Mouse (Mus musculus): ENCODE results near the gene Hs2st1. TPM values are rescaled to one million over a fixed set of nuclear protein-coding genes. Genes with fewer than 3 reads are reported as not detected.

Hs2st1 gene
- polyA plus RNA-seq, 1 experiment from 2014 or later, result 13.7 TPM

GRCm38 (mm10) chr3:144561511-144562250, 8.3 kb downstream of the Hs2st1 start:
- Histone ChIP-seq H3K27ac (no peak overlapping the region), H3K9ac (no peak overlapping the region), H3K4me2 (no peak overlapping the region), H3K36me3 (no peaks in the 10 kb centered on the region), H3K9me3 (no peaks in the 10 kb centered on the region), H3K4me3 (no peak overlapping the region), H3K4me1 (replicated peaks) (peaks cover 18% of the 10 kb centered on the region), H3K27me3 (no peaks in the 10 kb centered on the region)
- no peak for ATAC-seq (ENCODE audit: low FRiP score)
- 70% methylated on average over 22 of the region's 22 CpGs for WGBS

DNA sequence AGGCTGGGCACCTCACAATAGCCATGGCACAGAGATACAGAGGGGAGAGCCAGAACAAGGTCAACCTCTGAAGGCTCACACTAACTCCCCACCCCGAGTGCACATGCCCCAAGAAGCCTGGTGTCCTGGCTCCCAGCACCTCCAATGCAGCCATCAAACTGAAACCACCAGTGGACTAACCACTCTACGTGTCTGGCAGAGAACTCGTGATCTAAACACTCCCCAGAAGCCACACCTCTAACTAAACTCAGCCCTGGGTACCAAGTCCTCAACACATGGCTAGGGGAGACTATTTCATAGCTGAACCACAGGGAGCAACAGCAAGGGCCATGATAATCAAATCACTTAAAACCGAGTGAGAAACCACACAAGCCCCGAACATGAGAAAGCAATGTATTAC, 11.7 kb downstream of the Hs2st1 start:
- no peak for ATAC-seq (ENCODE audit: low FRiP score)
- 52% methylated on average over 5 of the region's 5 CpGs for WGBS
- Histone ChIP-seq H3K27me3 (no peaks in the 10 kb centered on the region), H3K4me3 (no peak overlapping the region), H3K4me1 (replicated peaks) (peaks cover 34% of the 10 kb centered on the region), H3K9me3 (no peaks in the 10 kb centered on the region), H3K27ac (no peak overlapping the region), H3K9ac (no peak overlapping the region), H3K4me2 (no peak overlapping the region), H3K36me3 (no peaks in the 10 kb centered on the region)

- peak overlapping the region; percentile 24 for H3K4me3 ChIP-seq
- H3K9me3 ChIP-seq, result no peaks in the 10 kb centered on the region
- H3K4me1 ChIP-seq (replicated peaks), result peaks cover 38% of the 10 kb centered on the region
- no peaks in the 10 kb centered on the region for H3K27me3 ChIP-seq
- WGBS, result 4% methylated on average over 16 of the region's 16 CpGs
- peak overlapping the region; percentile 53 for H3K4me2 ChIP-seq
- no peak for ATAC-seq (ENCODE audit: low FRiP score)
- H3K36me3 ChIP-seq, result no peaks in the 10 kb centered on the region
- H3K9ac ChIP-seq, result peak overlapping the region; percentile 57
- 0 out of 2 replicates have a peak overlapping the region, but pooled peaks have one; percentile 0 for H3K27ac ChIP-seq
Measured at GRCm38 (mm10) chr3:144556625-144557324, 13.2 kb downstream of the Hs2st1 start.

GRCm38 (mm10) chr3:144555144-144555543, 14.8 kb downstream of the Hs2st1 start:
- 84% methylated on average over 7 of the region's 7 CpGs for WGBS

DNA sequence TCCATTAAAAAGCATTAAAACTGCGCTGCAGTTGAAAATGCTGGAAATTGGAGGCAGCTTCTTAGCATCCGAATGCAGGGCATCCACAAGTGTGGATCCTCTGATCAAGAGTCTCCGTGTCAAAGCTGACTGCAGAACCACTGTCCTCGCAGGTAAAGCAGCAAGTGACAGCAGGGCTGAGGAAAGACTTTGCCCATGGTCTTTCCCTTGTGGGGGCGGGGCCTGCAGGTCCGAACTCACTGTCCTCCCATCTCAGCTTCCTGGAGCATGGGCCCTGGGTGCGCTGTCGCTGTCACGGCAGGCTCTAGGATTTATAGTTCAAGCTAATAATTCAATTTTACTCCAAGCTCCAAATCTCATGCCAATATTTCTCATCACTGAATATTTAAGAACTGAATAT, 15.5 kb downstream of the Hs2st1 start:
- no peak for ATAC-seq (ENCODE audit: low FRiP score)
- no peak overlapping the region for H3K27ac ChIP-seq

More at GRCm38 (mm10) chr3:144555144-144555543, 14.8 kb downstream of the Hs2st1 start:
- no peaks in the 10 kb centered on the region for H3K27me3 ChIP-seq
- no peak overlapping the region for H3K27ac ChIP-seq
- H3K36me3 ChIP-seq, result no peaks in the 10 kb centered on the region
- H3K9ac ChIP-seq, result no peak overlapping the region
- peaks cover 46% of the 10 kb centered on the region for H3K4me1 ChIP-seq (replicated peaks)
- H3K4me3 ChIP-seq, result no peak overlapping the region
- H3K4me2 ChIP-seq, result no peak overlapping the region
- ATAC-seq (ENCODE audit: low FRiP score), result no peak
- H3K9me3 ChIP-seq, result no peaks in the 10 kb centered on the region

GRCm38 (mm10) chr3:144553942-144554341, 16.0 kb downstream of the Hs2st1 start:
- no peaks in the 10 kb centered on the region for H3K27me3 ChIP-seq
- no peaks in the 10 kb centered on the region for H3K9me3 ChIP-seq
- no peak for ATAC-seq (ENCODE audit: low FRiP score)
- H3K4me3 ChIP-seq, result no peak overlapping the region
- WGBS, result 39% methylated on average over 7 of the region's 7 CpGs
- H3K36me3 ChIP-seq, result no peaks in the 10 kb centered on the region
- no peak overlapping the region for H3K4me2 ChIP-seq
- H3K4me1 ChIP-seq (replicated peaks), result peaks cover 46% of the 10 kb centered on the region
- H3K9ac ChIP-seq, result 0 out of 2 replicates have a peak overlapping the region, but pooled peaks have one; percentile 2
- no peak overlapping the region for H3K27ac ChIP-seq

More for the DNA sequence above, 15.5 kb downstream of the Hs2st1 start:
- H3K36me3 ChIP-seq, result no peaks in the 10 kb centered on the region
- no peaks in the 10 kb centered on the region for H3K9me3 ChIP-seq
- H3K4me3 ChIP-seq, result no peak overlapping the region
- peaks cover 46% of the 10 kb centered on the region for H3K4me1 ChIP-seq (replicated peaks)
- 66% methylated on average over 9 of the region's 9 CpGs for WGBS
- H3K9ac ChIP-seq, result 0 out of 2 replicates have a peak overlapping the region, but pooled peaks have one; percentile 2
- no peaks in the 10 kb centered on the region for H3K27me3 ChIP-seq
- H3K4me2 ChIP-seq, result no peak overlapping the region

DNA sequence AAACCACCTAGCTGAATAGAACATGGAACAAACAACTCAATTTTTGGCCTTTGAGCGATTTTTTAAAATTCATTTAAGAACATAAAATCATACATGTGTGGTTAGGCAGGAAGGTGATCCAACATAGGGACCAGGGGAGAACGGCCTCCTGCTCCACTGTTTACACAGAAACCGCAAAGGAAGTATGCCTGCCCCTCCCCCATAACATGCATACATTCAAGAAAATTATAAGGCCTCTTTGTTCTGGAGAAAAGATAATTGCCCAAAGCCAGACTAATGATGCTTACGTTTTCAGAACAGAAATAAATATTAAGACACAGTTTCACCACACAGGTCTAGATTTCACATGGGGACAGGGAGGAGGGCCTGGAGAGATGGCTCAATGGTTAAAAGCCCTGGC, 18.6 kb downstream of the Hs2st1 start:
- no peak overlapping the region; the same call in 1 of the 2 replicates for H3K27ac ChIP-seq
- no peaks in the 10 kb centered on the region for H3K36me3 ChIP-seq

DNA sequence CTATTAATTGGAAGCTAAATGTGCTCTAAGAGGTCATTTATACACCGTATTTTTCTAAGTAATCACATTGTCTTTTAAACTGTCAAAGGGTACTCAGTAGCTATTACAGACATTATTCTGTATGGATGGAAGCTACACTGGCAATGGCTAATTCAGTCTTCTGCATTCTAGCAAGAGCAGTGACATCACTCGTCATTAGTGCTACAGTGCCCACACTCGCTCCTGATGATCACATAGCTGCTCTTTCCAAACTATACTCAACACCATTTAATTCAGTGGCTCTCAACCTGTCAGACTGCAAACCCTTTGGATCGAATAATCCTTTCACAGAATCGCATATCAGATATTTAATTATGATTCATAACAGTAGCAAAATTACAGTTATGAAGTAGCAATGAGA, 19.3 kb downstream of the Hs2st1 start:
- Histone ChIP-seq H3K4me3 (no peak overlapping the region), H3K4me1 (replicated peaks) (peaks cover 32% of the 10 kb centered on the region), H3K27ac (no peak overlapping the region), H3K9me3 (no peaks in the 10 kb centered on the region), H3K4me2 (no peak overlapping the region), H3K9ac (no peak overlapping the region), H3K36me3 (no peaks in the 10 kb centered on the region), H3K27me3 (no peaks in the 10 kb centered on the region)
- 86% methylated on average over 5 of the region's 5 CpGs for WGBS
- ATAC-seq (ENCODE audit: low FRiP score), result no peak

More for the DNA sequence above, 18.6 kb downstream of the Hs2st1 start:
- H3K4me1 ChIP-seq (replicated peaks), result peaks cover 29% of the 10 kb centered on the region
- no peak overlapping the region for H3K4me3 ChIP-seq
- WGBS, result 70% methylated on average over 4 of the region's 4 CpGs
- no peak overlapping the region for H3K4me2 ChIP-seq
- no peak overlapping the region for H3K9ac ChIP-seq
- ATAC-seq (ENCODE audit: low FRiP score), result no peak
- H3K9me3 ChIP-seq, result no peaks in the 10 kb centered on the region
- H3K27me3 ChIP-seq, result no peaks in the 10 kb centered on the region

DNA sequence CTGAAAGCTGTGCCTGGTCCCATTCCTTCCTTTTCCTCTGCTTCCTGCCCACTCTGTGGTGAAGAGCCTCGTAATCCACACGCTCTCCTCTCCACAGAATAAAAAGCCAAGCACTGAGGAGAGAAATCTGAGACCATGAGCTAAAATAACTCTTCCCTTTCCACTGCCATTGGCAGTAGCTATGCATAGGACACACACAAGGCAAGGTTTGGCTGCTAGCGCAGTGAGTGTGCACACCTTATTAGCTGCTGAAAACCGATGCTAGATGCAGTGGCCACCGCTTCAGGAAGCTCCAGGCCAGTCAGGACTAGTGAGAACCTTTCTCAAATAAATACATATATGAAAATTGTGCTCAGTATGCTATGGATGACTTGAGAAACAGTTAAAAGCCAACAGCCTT, 19.9 kb downstream of the Hs2st1 start:
- Histone ChIP-seq H3K4me1 (replicated peaks) (peaks cover 35% of the 10 kb centered on the region), H3K36me3 (no peaks in the 10 kb centered on the region), H3K4me2 (no peak overlapping the region)

DNA sequence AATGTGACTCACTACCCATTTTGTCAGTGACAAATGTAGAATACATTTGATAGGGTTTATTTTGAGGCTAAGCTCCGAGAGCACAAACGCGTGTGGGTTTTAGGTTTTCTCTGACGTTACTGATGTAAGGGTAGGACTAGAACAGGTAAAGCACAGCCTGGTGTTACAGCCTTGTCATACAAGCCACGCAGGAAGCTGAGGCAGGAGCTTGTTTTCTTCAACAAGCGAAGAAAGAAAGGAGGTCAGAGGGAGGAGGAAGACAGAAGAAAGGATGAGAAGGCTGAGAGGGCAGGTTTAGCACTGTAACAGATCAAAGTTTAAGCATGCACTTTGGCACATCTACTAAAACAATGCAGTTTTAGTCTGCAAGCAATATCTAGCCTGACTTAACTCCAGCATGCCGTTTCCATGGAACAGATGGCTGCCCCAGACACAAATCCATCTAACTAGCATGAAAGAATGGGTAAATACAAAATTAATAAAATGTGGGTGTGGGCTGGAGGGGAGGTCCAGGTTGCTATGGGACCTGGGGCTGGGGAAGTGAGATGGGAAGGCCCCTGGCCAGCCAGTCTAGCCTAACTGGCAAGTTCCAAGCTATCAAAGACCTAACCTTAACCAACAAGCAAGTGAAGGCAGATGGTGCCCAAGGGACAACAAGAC, 21.7 kb downstream of the Hs2st1 start:
- Histone ChIP-seq H3K36me3 (no peaks in the 10 kb centered on the region), H3K4me2 (no peak overlapping the region), H3K27ac (no peak overlapping the region), H3K9me3 (no peaks in the 10 kb centered on the region), H3K27me3 (no peaks in the 10 kb centered on the region), H3K9ac (no peak overlapping the region), H3K4me1 (replicated peaks) (peaks cover 26% of the 10 kb centered on the region), H3K4me3 (no peak overlapping the region)
- 89% methylated on average over 7 of the region's 7 CpGs for WGBS
- ATAC-seq (ENCODE audit: low FRiP score), result no peak

More for the DNA sequence above, 19.9 kb downstream of the Hs2st1 start:
- H3K9me3 ChIP-seq, result no peaks in the 10 kb centered on the region
- no peaks in the 10 kb centered on the region for H3K27me3 ChIP-seq
- WGBS, result 91% methylated on average over 5 of the region's 5 CpGs
- H3K27ac ChIP-seq, result no peak overlapping the region
- ATAC-seq (ENCODE audit: low FRiP score), result no peak
- H3K4me3 ChIP-seq, result no peak overlapping the region
- H3K9ac ChIP-seq, result no peak overlapping the region

GRCm38 (mm10) chr3:144546490-144546889, 23.5 kb downstream of the Hs2st1 start:
- H3K4me1 ChIP-seq (replicated peaks), result peaks cover 19% of the 10 kb centered on the region
- H3K9me3 ChIP-seq, result no peaks in the 10 kb centered on the region
- 70% methylated on average over 4 of the region's 4 CpGs for WGBS
- H3K4me2 ChIP-seq, result no peak overlapping the region
- H3K4me3 ChIP-seq, result no peak overlapping the region
- no peaks in the 10 kb centered on the region for H3K27me3 ChIP-seq
- no peak for ATAC-seq (ENCODE audit: low FRiP score)
- H3K27ac ChIP-seq, result peak overlapping the region; percentile 23; the same call in 1 of the 2 replicates
- H3K36me3 ChIP-seq, result no peaks in the 10 kb centered on the region
- no peak overlapping the region for H3K9ac ChIP-seq

DNA sequence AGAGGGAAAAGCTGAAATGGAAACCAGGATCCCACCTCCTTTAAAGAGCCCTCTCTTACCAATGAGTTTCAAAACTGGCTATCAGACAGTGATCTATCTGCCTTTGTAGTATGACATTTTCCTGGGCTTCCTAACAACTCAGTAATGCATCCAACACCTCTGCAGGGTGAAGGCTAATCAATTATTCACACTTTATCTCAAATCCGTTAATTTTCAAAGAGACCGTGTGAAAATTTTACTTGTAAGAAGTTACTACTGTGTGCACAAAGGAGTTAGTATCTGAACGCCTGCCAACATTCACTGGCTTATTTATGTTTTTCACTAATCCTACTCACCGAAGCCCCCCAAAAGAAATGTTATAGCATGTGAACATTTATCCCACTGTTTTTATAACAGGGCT, 24.1 kb downstream of the Hs2st1 start:
- no peak overlapping the region for H3K27ac ChIP-seq
- no peaks in the 10 kb centered on the region for H3K9me3 ChIP-seq
- no peak overlapping the region for H3K4me3 ChIP-seq
- H3K4me1 ChIP-seq (replicated peaks), result peaks cover 14% of the 10 kb centered on the region
- 35% methylated on average over 4 of the region's 4 CpGs for WGBS
- no peak overlapping the region for H3K9ac ChIP-seq
- no peaks in the 10 kb centered on the region for H3K36me3 ChIP-seq
- H3K27me3 ChIP-seq, result no peaks in the 10 kb centered on the region
- no peak for ATAC-seq (ENCODE audit: low FRiP score)
- H3K4me2 ChIP-seq, result no peak overlapping the region

Measured in hindbrain, embryonic 13.5 days (tissue).